Mouse (Mus musculus) stomach, embryonic 14.5 days (tissue): ENCODE results near the gene Nek2. TPM values are rescaled to one million over a fixed set of nuclear protein-coding genes. Genes with fewer than 3 reads are reported as not detected.

Experiments used
- ATAC-seq: fragments of 200-750 bp; cut with Nextera tagmentation; 2 replicates; pipeline ENCODE4 v1.8.0; 2017; ENCODE audit warnings: low read depth, moderate TSS enrichment; ENCODE audit not compliant: insufficient number of reproducible peaks, insufficient read depth, low FRiP score
- H3K27ac ChIP-seq: fragments of 300-500 bp; sonication (generic); 2 replicates; pipeline ENCODE4 v1.5.1; 2014; ENCODE audit warnings: mild to moderate bottlenecking, low read length, moderate library complexity, mixed read lengths
- H3K27me3 ChIP-seq: fragments of 300-500 bp; sonication (generic); 2 replicates; pipeline ENCODE4 v1.6.1; 2014; ENCODE audit warnings: low read length, control low read depth, mixed read lengths; ENCODE audit not compliant: control insufficient read depth, insufficient read depth
- H3K36me3 ChIP-seq: fragments of 300-500 bp; sonication (generic); 2 replicates; pipeline ENCODE4 v1.6.1; 2014; ENCODE audit warnings: mild to moderate bottlenecking, control low read depth, low read length, moderate library complexity, mixed read lengths; ENCODE audit not compliant: control insufficient read depth, insufficient read depth
- H3K4me1 ChIP-seq: fragments of 300-500 bp; sonication (generic); 2 replicates; pipeline ENCODE4 v1.6.1; 2014; ENCODE audit warnings: low read length, control low read depth, mixed read lengths; ENCODE audit not compliant: control insufficient read depth, insufficient read depth
- H3K4me2 ChIP-seq: fragments of 300-500 bp; sonication (generic); replicated peaks from 2 replicates; pipeline ENCODE4 v1.6.1; 2014; ENCODE audit warnings: low read depth, low read length, control low read depth
- H3K4me3 ChIP-seq: fragments of 300-500 bp; sonication (generic); 2 replicates; pipeline ENCODE4 v1.5.1; 2014; ENCODE audit warnings: low read depth, low read length, control low read depth
- H3K9ac ChIP-seq: fragments of 300-500 bp; sonication (generic); replicated peaks from 2 replicates; pipeline ENCODE4 v1.6.1; 2014; ENCODE audit warnings: low read depth, mild to moderate bottlenecking, control low read depth, low read length, moderate library complexity, mixed read lengths
- H3K9me3 ChIP-seq: fragments of 300-500 bp; sonication (generic); 2 replicates; pipeline ENCODE4 v1.6.1; 2016; ENCODE audit warnings: low read depth, low read length, control low read depth; ENCODE audit not compliant: control insufficient read depth
- WGBS: fragments of 180-500 bp; shearing (Covaris S2); extraction: QIAGEN DNeasy Blood & Tissue Kit; methylation state at CpG from one replicate; pipeline ENCODE4 v1.1.7; 2014; 5-methylcytosine and 5-hydroxymethylcytosine counted together
- polyA plus RNA-seq: library from polyadenylated mRNA; unstranded; fragments of >200 nt; fragmentation: Nextera tagmentation; extraction: Ambion mirVana; gene quantifications from 2 replicates; pipeline ENCODE4 v1.2.1, GENCODE M21; 2014

The Nek2 gene
- polyA plus RNA-seq, 1 experiment from 2014 or later = 31.0 TPM

DNA sequence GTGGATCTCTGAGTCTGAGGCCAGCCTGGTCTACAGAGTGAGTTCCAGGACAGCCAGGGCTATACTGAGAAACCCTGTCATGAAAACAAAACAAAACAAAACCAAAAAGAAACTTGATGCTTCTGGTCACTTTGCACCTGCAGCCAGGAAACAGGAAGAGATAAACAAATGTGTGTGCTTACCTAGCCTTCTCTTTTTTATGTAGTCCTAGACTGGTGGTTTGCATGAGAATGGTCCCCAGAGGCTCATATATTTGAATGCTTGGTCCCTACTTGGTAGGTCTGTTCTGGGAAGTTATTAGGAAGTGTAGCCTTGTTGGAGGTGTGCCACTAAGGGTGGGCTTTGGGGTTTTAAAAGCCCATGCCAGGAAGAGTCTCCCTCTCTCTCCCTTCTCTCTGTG lies 2.2 kb upstream of the Nek2 start:
- no peaks in the 10 kb centered on the region for H3K36me3 ChIP-seq
- no peak overlapping the region for H3K27ac ChIP-seq
- no peak overlapping the region for H3K4me2 ChIP-seq
- H3K27me3 ChIP-seq = no peaks in the 10 kb centered on the region
- H3K4me1 ChIP-seq = peaks cover 5% of the 10 kb centered on the region
- H3K9ac ChIP-seq = no peak overlapping the region
- no peaks in the 10 kb centered on the region for H3K9me3 ChIP-seq
- H3K4me3 ChIP-seq = no peak overlapping the region
- ATAC-seq = no peak

DNA sequence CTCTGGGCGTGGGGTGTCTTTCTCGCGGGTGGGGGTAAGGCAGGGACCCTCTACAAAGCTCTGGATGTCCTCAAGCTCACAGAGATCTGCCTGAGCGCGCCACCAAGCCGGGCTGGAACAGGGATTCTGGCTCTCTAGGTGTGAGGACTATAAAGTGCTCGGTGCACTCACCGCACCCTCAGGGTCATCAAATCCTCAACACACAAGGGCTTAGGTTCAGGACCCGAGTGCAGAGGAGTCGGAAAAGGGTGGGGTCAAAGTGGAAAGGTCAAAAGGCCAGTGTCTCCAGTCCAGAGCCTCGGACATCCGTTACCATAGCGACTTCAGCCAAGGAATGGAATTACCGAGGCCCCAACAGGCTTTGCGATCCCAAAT lies 306 bp upstream of the Nek2 start:
- H3K4me1 ChIP-seq = peaks cover 5% of the 10 kb centered on the region
- H3K4me2 ChIP-seq = peak overlapping the region; percentile 58
- H3K36me3 ChIP-seq = peaks cover 10% of the 10 kb centered on the region
- H3K27ac ChIP-seq = no peak overlapping the region
- H3K4me3 ChIP-seq = peak overlapping the region; percentile 74
- peak; percentile 42; the same call in 1 of the 2 replicates for ATAC-seq
- no peaks in the 10 kb centered on the region for H3K9me3 ChIP-seq
- peak overlapping the region; percentile 15; the same call in 1 of the 2 replicates for H3K9ac ChIP-seq
- WGBS = 5% methylated on average over 15 of the region's 15 CpGs
- H3K27me3 ChIP-seq = no peaks in the 10 kb centered on the region

DNA sequence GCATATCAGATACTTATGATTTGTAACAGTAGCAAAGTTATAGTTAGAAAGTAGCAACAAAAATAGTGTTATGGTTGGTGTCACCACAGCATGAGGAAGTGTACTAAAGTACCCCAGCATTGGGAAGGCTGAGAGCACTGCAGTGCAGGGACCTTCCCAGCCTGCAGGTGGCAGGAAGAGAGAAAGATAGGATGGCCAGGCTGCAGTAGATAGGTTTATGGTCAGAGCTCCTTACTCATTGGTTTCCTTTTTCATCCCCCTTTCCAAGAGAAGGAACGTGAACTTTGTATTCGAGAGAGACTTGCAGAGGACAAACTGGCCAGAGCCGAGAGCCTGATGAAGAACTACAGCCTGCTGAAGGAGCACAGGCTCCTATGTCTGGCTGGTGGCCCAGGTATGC lies 7.9 kb downstream of the Nek2 start:
- no peak overlapping the region for H3K27ac ChIP-seq
- no peaks in the 10 kb centered on the region for H3K27me3 ChIP-seq
- no peaks in the 10 kb centered on the region for H3K9me3 ChIP-seq
- H3K9ac ChIP-seq = no peak overlapping the region
- no peak overlapping the region for H3K4me3 ChIP-seq
- no peak for ATAC-seq
- H3K4me1 ChIP-seq = no peaks in the 10 kb centered on the region
- H3K36me3 ChIP-seq = peaks cover 55% of the 10 kb centered on the region
- WGBS = 78% methylated on average over 3 of the region's 3 CpGs
- H3K4me2 ChIP-seq = no peak overlapping the region

DNA sequence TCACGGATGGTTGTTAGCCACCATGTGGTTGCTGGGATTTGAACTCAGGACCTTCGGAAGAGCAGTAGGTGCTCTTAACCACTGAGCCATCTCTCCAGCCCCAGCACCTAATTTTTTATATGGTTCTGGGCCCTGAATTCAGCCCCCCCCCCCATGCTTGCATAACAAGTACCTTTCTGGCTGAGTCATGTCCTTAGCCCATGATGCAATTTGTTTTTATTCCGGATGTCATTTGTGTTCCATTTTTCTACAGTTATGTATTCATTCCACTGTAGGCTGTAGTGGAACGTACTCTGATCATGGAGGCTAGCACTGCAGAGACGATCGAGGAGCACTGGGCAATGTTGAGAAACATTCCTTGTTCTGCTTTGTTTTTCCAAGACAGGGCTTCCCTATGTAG lies 12.2 kb downstream of the Nek2 start:
- Histone ChIP-seq H3K9me3 (no peaks in the 10 kb centered on the region), H3K4me3 (no peak overlapping the region), H3K4me1 (no peaks in the 10 kb centered on the region), H3K27me3 (no peaks in the 10 kb centered on the region), H3K36me3 (peaks cover 26% of the 10 kb centered on the region), H3K9ac (no peak overlapping the region), H3K27ac (no peak overlapping the region), H3K4me2 (no peak overlapping the region)
- WGBS = 96% methylated on average over 6 of the region's 6 CpGs
- no peak for ATAC-seq

DNA sequence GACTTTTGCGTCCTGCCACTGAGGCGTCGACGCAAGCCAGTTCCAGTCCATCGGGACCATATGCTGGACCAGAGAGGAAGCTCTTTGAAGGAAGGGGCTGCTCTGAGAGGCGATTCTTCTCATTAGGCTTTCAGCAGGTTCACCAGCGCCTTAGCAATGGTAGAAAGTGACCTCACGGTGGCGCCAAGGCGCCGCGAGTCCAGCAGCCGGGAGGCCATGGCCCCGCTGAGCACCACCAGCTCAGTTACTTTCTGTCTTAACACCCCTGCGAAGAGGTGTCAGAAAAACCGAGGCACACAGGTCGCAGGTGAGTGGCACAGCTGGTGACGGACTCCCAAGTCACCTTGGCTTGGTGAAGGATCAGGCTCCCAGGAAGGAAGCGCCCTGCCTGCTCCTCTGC lies 13.6 kb downstream of the Nek2 start:
- Histone ChIP-seq H3K4me2 (no peak overlapping the region), H3K9ac (no peak overlapping the region), H3K27me3 (no peaks in the 10 kb centered on the region), H3K9me3 (no peaks in the 10 kb centered on the region), H3K4me3 (no peak overlapping the region), H3K36me3 (peaks cover 19% of the 10 kb centered on the region), H3K4me1 (no peaks in the 10 kb centered on the region), H3K27ac (no peak overlapping the region)
- 11% methylated on average over 19 of the region's 19 CpGs for WGBS
- ATAC-seq = peak; percentile 57; the same call in 1 of the 2 replicates

DNA sequence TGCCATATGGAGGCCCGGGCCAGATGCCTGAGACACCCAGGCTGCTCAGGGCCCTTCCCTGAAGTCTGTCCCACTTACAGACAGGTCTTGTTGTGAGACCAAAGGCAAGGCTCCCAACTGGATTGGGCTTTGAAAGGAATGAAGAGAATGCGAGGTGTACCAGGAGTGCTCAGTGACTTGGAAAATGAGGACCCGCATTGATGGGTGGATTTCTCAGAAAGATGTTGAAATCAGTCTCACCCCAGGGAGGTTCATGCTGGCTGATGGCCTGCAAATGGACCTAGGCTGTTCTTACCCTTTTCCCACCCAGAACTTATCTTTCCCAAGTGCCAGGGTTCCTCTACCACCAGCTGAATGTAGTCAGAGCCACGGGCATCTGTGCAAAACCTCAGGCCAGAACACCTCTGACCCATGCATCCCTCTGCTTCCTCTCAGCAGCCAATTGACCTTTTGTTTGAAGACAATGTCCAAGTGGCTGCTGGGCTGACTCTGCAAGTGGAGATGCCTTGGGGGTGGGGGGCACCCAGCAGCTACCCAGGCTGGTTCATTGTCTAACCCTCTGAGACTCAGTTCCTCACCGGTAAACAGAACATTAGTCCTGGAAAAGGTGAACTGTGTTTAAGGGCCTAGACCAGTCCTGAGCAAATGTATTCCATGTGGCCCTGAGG lies 15.2 kb downstream of the Nek2 start:
- 79% methylated on average over 5 of the region's 5 CpGs for WGBS
- Histone ChIP-seq H3K4me2 (no peak overlapping the region), H3K4me1 (no peaks in the 10 kb centered on the region), H3K4me3 (no peak overlapping the region), H3K27me3 (no peaks in the 10 kb centered on the region), H3K9ac (no peak overlapping the region), H3K36me3 (peaks cover 4% of the 10 kb centered on the region), H3K27ac (no peak overlapping the region), H3K9me3 (no peaks in the 10 kb centered on the region)
- no peak for ATAC-seq

DNA sequence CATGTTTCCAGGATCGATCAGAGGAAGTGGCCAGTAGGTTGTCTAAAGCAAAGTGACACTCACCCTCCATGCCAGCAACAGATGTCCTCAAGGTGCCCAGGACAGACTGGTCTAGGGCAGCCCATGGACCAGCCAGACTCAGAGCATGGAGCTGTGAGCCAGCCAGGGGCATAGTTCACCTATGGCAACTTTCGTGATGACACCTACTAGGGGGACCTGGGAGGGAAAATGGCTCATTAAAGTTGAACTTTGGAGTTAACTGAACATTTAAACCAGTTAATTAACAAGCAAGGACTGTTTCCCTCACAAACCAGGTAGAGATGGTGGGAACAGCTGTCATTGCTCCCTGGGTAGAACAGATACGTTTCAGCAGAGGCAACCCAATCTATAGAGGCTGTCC lies 16.4 kb downstream of the Nek2 start:
- H3K9me3 ChIP-seq = no peaks in the 10 kb centered on the region
- H3K4me2 ChIP-seq = no peak overlapping the region
- H3K36me3 ChIP-seq = no peaks in the 10 kb centered on the region
- no peak overlapping the region for H3K9ac ChIP-seq
- H3K27ac ChIP-seq = no peak overlapping the region
- no peak for ATAC-seq
- 77% methylated on average over 3 of the region's 3 CpGs for WGBS
- no peaks in the 10 kb centered on the region for H3K27me3 ChIP-seq
- no peak overlapping the region for H3K4me3 ChIP-seq
- H3K4me1 ChIP-seq = no peaks in the 10 kb centered on the region

DNA sequence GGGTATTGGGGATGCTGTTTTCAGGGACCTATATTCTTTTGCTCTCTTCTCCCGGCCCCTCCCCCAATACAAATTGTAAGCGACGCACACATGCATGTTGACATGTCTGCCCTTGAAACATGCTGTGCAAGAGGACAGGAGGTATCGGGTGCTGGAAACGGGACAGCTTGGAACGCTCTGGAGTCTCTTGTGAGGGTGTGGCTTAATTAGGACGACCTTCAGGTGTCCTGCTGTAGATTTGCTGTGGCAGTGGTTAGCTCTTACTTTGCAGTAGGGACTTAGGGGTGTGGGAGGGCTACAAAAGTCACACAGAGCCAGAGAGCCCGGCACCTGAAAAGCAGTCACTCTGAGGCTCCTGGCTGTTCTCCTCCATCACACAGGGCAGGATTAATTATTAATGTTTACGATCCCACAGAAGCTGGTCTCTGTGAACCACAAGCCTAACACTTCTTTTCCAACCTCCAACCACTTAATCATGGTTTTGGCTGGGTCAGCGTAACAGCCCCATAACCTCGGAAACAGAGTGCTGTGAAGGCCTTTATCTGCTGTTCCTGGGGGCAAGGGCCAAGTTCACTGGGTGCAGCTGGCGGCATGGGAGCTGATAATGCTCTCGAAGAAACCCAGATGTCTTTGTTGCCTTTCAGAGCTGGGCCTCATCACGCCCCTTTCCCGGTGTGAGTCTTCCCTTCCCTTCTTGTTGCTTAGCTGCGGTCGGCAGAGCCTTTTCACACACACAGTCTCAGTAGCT lies 17.9 kb downstream of the Nek2 start:
- peak; percentile 62 for ATAC-seq
- Histone ChIP-seq H3K27me3 (no peaks in the 10 kb centered on the region), H3K4me3 (no peak overlapping the region), H3K9me3 (no peaks in the 10 kb centered on the region), H3K27ac (no peak overlapping the region), H3K4me1 (no peaks in the 10 kb centered on the region), H3K36me3 (no peaks in the 10 kb centered on the region), H3K9ac (no peak overlapping the region), H3K4me2 (no peak overlapping the region)
- WGBS = 31% methylated on average over 17 of the region's 17 CpGs
